Mouse (Mus musculus): ENCODE data around the gene Atp2b2.

- no peak for TF ChIP-seq CTCF (IDR thresholded peaks at IDR 0.05; ENCODE audit: extremely low read depth, insufficient read depth, insufficient read length, insufficient replicate concordance)
- TF ChIP-seq POLR2A (IDR thresholded peaks at IDR 0.05; ENCODE audit: low read depth, low read length): no peak
These were observed 28.6 kb downstream of the Atp2b2 start for GRCm38 (mm10) chr6:114013801-114014200.
